Mouse (Mus musculus): ENCODE measurements around the gene Hs6st1. TPM values are rescaled to one million over a fixed set of nuclear protein-coding genes. Genes with fewer than 3 reads are reported as not detected.

Hs6st1 gene
- polyA plus RNA-seq, 1 experiment from 2014 or later: 15.0 TPM

DNA sequence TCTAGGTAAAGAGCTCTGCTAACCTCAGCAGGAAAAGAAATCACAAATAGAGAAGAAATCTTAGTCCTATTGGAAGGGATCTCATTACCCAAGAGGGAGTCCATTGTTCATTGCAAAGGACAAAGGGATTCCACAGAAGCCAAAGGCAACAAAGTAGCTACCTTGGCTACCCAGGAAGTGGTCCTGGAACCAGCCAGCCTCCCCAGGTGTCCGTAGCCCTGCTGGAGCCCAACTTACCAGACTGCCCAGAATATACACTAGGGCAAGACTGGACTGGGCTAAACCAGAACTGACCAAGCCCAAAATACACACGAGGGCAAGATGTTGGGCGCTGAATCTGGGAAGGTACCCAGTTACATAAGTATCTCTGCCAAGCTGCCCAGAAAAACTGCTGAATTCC is 46.6 kb downstream of the Hs6st1 start:
- Histone ChIP-seq H3K9ac (ENCODE audit: low read depth, low read length) (no peak overlapping the region), H3K4me2 (no peak overlapping the region), H3K27me3 (replicated peaks; ENCODE audit: control insufficient read depth, insufficient read depth, low read length) (no peaks in the 10 kb centered on the region), H3K9me3 (ENCODE audit: control insufficient read depth, low read length) (no peaks in the 10 kb centered on the region), H3K4me1 (replicated peaks; ENCODE audit: control insufficient read depth, insufficient read depth, low read length) (0 out of 2 replicates have a peak, but pooled peaks cover 3% of the 10 kb centered on the region), H3K27ac (ENCODE audit: low read depth, low read length) (no peak overlapping the region), H3K4me3 (ENCODE audit: low read depth, low read length) (no peak overlapping the region), H3K36me3 (ENCODE audit: control insufficient read depth, insufficient read depth, low read length) (no peaks in the 10 kb centered on the region)
- 82% methylated on average over 3 of the region's 3 CpGs for WGBS
- no peak for DNase-seq (ENCODE audit: low spot score)
- no peak for ATAC-seq (replicated peaks; ENCODE audit: low FRiP score)

DNA sequence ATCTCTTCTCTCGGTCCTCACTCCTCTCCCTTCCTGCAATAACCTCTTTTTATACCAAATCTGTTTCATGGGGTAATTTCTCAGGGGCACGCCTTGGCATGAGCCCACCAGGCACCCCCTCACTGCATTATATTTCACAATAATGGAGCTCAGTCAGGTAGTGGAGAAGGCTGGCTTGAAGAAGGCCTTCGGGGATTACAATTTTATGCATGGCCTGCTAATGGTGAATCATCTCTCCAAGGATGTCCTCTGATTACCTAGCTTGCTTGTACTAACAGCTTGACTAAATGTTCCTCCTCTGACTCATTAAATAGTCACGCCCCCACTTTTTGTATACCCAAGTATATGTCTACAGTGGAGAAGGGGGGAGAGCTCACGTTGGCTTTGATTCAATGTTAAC is 48.3 kb downstream of the Hs6st1 start:
- Histone ChIP-seq H3K4me1 (replicated peaks; ENCODE audit: control insufficient read depth, insufficient read depth, low read length) (0 out of 2 replicates have a peak, but pooled peaks cover 3% of the 10 kb centered on the region), H3K4me2 (no peak overlapping the region), H3K27ac (ENCODE audit: low read depth, low read length) (no peak overlapping the region), H3K27me3 (replicated peaks; ENCODE audit: control insufficient read depth, insufficient read depth, low read length) (no peaks in the 10 kb centered on the region), H3K9ac (ENCODE audit: low read depth, low read length) (no peak overlapping the region), H3K36me3 (ENCODE audit: control insufficient read depth, insufficient read depth, low read length) (no peaks in the 10 kb centered on the region), H3K4me3 (ENCODE audit: low read depth, low read length) (no peak overlapping the region), H3K9me3 (ENCODE audit: control insufficient read depth, low read length) (no peaks in the 10 kb centered on the region)
- WGBS: 69% methylated on average over 5 of the region's 5 CpGs
- DNase-seq (ENCODE audit: low spot score) (no peak), ATAC-seq (replicated peaks; ENCODE audit: low FRiP score) (no peak)

DNA sequence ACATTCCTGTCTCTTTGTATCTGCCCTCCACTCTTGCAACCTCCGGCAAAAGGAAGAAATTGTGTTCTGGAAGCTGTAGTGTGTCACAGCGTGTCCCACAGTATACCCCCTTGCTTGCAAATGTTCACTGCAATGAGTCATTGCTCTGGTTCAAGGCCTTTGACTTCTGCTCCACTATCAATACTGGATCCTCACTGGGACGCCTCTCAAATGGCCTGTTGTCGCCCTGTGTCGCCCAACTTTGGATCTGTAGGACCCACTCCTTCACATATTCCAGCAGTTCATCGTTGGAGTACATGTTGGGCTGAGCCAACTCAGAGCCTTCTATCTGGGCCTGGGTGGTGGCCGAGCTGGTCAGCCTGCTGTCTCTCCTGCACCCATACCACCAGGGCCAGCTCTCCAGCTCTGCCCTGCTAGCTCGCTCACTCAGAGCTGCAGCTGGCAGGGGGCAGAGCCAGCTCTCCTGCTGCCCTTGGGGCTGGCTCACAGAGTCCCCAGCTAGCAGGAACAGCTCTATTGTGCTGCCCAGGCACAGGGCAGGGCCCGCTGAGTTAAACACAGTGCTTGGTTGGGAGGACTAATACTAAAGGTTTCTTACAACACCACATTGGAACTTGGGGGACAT is 50.0 kb downstream of the Hs6st1 start:
- 80% methylated on average over 9 of the region's 9 CpGs for WGBS
- H3K4me1 ChIP-seq (replicated peaks; ENCODE audit: control insufficient read depth, insufficient read depth, low read length): 0 out of 2 replicates have a peak, but pooled peaks cover 3% of the 10 kb centered on the region
- DNase-seq (ENCODE audit: low spot score): no peak

DNA sequence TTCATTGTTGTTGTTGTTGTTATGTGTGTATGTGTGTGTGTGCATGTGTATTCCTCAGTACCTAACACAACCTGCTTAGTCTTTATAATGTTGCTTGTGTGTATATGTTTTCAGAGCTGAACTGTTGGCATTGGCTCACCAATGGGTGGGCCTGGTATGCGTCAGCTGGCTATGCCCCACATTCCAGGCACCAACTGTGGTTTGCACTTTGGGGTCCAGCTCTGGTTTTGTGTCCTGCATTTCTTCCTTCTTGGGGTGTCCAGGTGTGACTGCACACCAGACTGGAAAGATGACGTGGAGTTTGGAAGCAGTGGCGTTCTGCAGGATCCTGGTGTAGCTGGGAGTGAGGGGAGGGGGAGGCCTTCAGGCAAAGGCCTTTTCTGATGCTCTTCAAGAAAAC is 50.8 kb downstream of the Hs6st1 start:
- Histone ChIP-seq H3K36me3 (ENCODE audit: control insufficient read depth, insufficient read depth, low read length) (no peaks in the 10 kb centered on the region), H3K9me3 (ENCODE audit: control insufficient read depth, low read length) (no peaks in the 10 kb centered on the region), H3K4me3 (ENCODE audit: low read depth, low read length) (no peak overlapping the region), H3K27me3 (replicated peaks; ENCODE audit: control insufficient read depth, insufficient read depth, low read length) (no peaks in the 10 kb centered on the region), H3K27ac (ENCODE audit: low read depth, low read length) (no peak overlapping the region), H3K9ac (ENCODE audit: low read depth, low read length) (no peak overlapping the region), H3K4me2 (no peak overlapping the region), H3K4me1 (replicated peaks; ENCODE audit: control insufficient read depth, insufficient read depth, low read length) (0 out of 2 replicates have a peak, but pooled peaks cover 3% of the 10 kb centered on the region)
- WGBS: 83% methylated on average over 3 of the region's 3 CpGs
- no peak for ATAC-seq (replicated peaks; ENCODE audit: low FRiP score)
- DNase-seq (ENCODE audit: low spot score): no peak

More for the DNA sequence above, 50.0 kb downstream of the Hs6st1 start:
- Histone ChIP-seq H3K9ac (ENCODE audit: low read depth, low read length) (no peak overlapping the region), H3K27me3 (replicated peaks; ENCODE audit: control insufficient read depth, insufficient read depth, low read length) (no peaks in the 10 kb centered on the region), H3K4me3 (ENCODE audit: low read depth, low read length) (no peak overlapping the region), H3K27ac (ENCODE audit: low read depth, low read length) (no peak overlapping the region), H3K9me3 (ENCODE audit: control insufficient read depth, low read length) (no peaks in the 10 kb centered on the region), H3K4me2 (no peak overlapping the region), H3K36me3 (ENCODE audit: control insufficient read depth, insufficient read depth, low read length) (no peaks in the 10 kb centered on the region)
- ATAC-seq (replicated peaks; ENCODE audit: low FRiP score): no peak

DNA sequence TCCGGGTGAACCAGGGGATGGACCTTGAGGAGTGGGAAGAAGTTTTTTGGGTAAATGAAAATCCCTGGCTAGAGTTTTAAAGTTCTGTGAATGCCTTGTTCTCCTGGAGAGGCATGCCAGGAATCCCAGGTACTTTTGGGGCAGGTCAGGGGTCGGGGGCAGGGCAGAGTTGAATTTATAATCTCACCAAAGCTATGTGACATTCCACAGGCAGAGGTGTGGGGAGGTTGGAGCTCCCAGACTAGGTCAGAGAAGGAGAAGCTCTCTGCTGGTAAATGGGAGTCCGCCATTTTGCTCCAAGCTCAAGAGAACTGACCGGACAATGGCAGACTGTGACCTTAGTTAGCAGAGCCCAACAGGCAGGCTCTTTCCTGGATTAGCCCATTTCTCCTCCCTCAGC is 51.2 kb downstream of the Hs6st1 start:
- no peak overlapping the region for H3K27ac ChIP-seq (ENCODE audit: low read depth, low read length)
- no peak overlapping the region for H3K9ac ChIP-seq (ENCODE audit: low read depth, low read length)
- H3K4me2 ChIP-seq: no peak overlapping the region
- 76% methylated on average over 4 of the region's 4 CpGs for WGBS
- H3K36me3 ChIP-seq (ENCODE audit: control insufficient read depth, insufficient read depth, low read length): no peaks in the 10 kb centered on the region
- 0 out of 2 replicates have a peak, but pooled peaks cover 3% of the 10 kb centered on the region for H3K4me1 ChIP-seq (replicated peaks; ENCODE audit: control insufficient read depth, insufficient read depth, low read length)
- H3K27me3 ChIP-seq (replicated peaks; ENCODE audit: control insufficient read depth, insufficient read depth, low read length): no peaks in the 10 kb centered on the region
- DNase-seq (ENCODE audit: low spot score) (no peak), ATAC-seq (replicated peaks; ENCODE audit: low FRiP score) (no peak)
- no peak overlapping the region for H3K4me3 ChIP-seq (ENCODE audit: low read depth, low read length)
- peaks cover under 1% of the 10 kb centered on the region; the same call in 1 of the 2 replicates for H3K9me3 ChIP-seq (ENCODE audit: control insufficient read depth, low read length)

DNA sequence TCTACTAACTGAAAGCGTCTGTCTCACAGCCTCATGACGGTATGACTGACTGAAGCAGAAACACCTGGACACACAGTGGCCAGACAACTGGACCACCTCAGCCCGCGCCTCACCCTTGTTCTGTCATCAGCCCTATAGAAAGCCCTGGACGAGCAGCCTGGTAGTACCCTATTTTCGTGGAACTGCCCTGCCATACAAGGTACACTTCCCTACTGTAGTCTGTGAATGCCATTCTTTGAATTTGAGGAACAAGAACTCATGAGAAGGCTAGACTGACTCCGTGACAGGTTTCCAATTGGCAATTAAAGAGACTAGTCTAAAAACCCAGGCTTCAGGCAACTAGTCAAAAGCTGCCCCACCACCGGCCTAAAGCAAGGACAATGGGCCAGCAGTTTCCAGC is 53.0 kb downstream of the Hs6st1 start:
- no peak overlapping the region for H3K4me2 ChIP-seq
- ATAC-seq (replicated peaks; ENCODE audit: low FRiP score) (no peak), DNase-seq (ENCODE audit: low spot score) (no peak)
- WGBS: 80% methylated on average over 8 of the region's 8 CpGs
- H3K36me3 ChIP-seq (ENCODE audit: control insufficient read depth, insufficient read depth, low read length): no peaks in the 10 kb centered on the region
- H3K4me3 ChIP-seq (ENCODE audit: low read depth, low read length): no peak overlapping the region
- peaks cover 3% of the 10 kb centered on the region; the same call in 1 of the 2 replicates for H3K9me3 ChIP-seq (ENCODE audit: control insufficient read depth, low read length)
- no peaks in the 10 kb centered on the region for H3K4me1 ChIP-seq (replicated peaks; ENCODE audit: control insufficient read depth, insufficient read depth, low read length)
- no peak overlapping the region for H3K9ac ChIP-seq (ENCODE audit: low read depth, low read length)
- no peaks in the 10 kb centered on the region for H3K27me3 ChIP-seq (replicated peaks; ENCODE audit: control insufficient read depth, insufficient read depth, low read length)
- H3K27ac ChIP-seq (ENCODE audit: low read depth, low read length): no peak overlapping the region

DNA sequence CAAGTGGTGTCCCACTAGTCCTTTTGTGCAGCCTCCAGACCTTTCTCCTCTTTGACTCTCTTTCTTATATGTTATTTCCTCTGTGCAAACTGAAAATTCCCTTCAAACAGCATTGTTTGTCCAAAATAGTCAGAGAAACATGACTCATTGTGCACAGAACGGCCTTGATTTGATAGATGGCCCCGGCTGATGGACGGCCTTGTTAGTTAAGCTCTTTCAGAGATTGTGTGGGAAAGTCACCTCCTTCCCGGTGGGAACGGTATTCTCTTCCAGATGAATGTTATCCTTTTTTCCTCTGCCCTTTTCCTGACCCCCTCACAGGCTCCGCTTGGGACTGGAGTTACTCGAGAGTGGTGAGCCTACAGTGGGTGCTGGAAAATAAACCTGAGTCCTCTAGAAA is 56.9 kb downstream of the Hs6st1 start:
- H3K27me3 ChIP-seq (replicated peaks; ENCODE audit: control insufficient read depth, insufficient read depth, low read length): no peaks in the 10 kb centered on the region
- H3K9me3 ChIP-seq (ENCODE audit: control insufficient read depth, low read length): peaks cover 3% of the 10 kb centered on the region; the same call in 1 of the 2 replicates
- H3K4me1 ChIP-seq (replicated peaks; ENCODE audit: control insufficient read depth, insufficient read depth, low read length): peaks cover 10% of the 10 kb centered on the region
- no peaks in the 10 kb centered on the region for H3K36me3 ChIP-seq (ENCODE audit: control insufficient read depth, insufficient read depth, low read length)
- DNase-seq (ENCODE audit: low spot score): no peak
- WGBS: 73% methylated on average over 7 of the region's 7 CpGs
- no peak overlapping the region for H3K27ac ChIP-seq (ENCODE audit: low read depth, low read length)
- H3K4me3 ChIP-seq (ENCODE audit: low read depth, low read length): no peak overlapping the region
- no peak for ATAC-seq (replicated peaks; ENCODE audit: low FRiP score)
- H3K4me2 ChIP-seq: no peak overlapping the region
- no peak overlapping the region for H3K9ac ChIP-seq (ENCODE audit: low read depth, low read length)

DNA sequence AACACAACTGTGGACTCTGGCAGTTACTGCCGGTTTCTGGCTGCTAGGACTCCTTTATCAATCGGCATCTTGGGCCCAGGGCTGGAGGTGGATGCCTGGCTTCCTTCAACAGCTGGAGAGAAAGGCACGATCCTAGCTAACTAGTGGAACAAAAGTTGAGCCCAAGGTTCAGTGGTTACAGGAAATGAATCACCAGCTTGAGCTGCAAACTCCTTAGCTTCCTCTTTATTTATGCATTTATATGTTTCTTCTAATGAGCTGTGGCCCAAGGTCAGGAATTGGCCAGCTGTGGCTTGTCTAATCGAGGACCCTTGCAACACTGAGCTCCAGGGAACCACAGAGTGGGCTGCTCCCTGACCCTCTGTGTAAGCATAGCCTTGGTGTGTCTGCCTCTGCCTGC is 60.9 kb downstream of the Hs6st1 start:
- Histone ChIP-seq H3K27ac (ENCODE audit: low read depth, low read length) (no peak overlapping the region), H3K9me3 (ENCODE audit: control insufficient read depth, low read length) (peaks cover 3% of the 10 kb centered on the region; the same call in 1 of the 2 replicates), H3K4me3 (ENCODE audit: low read depth, low read length) (no peak overlapping the region), H3K27me3 (replicated peaks; ENCODE audit: control insufficient read depth, insufficient read depth, low read length) (no peaks in the 10 kb centered on the region), H3K4me2 (no peak overlapping the region), H3K9ac (ENCODE audit: low read depth, low read length) (no peak overlapping the region), H3K4me1 (replicated peaks; ENCODE audit: control insufficient read depth, insufficient read depth, low read length) (peaks cover 38% of the 10 kb centered on the region), H3K36me3 (ENCODE audit: control insufficient read depth, insufficient read depth, low read length) (no peaks in the 10 kb centered on the region)
- 15% methylated on average over 4 of the region's 4 CpGs for WGBS
- DNase-seq (ENCODE audit: low spot score) (no peak), ATAC-seq (replicated peaks; ENCODE audit: low FRiP score) (no peak)

DNA sequence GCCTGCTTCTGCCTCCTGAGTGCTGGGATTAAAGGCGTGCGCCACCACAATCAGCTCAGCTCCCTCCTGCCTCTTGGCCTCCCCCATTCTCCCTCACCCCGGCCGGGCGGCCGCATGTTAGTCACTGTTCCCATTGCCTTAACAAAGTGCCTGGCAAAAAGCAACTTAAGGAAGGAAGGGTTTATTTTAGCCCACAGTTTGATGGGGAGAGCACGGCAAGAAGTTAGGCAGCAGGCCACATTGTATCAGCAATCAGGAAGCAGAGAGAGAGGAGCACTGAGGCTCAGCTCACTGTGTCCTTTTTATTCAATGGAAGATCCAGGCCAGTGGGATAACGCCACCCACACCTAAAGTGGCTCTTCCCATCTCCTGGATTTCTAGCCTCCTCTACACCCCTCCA is 61.7 kb downstream of the Hs6st1 start:
- H3K27ac ChIP-seq (ENCODE audit: low read depth, low read length): peak overlapping the region; percentile 72
- no peak overlapping the region for H3K9ac ChIP-seq (ENCODE audit: low read depth, low read length)
- no peak overlapping the region for H3K4me2 ChIP-seq

More for the DNA sequence above, 61.7 kb downstream of the Hs6st1 start:
- no peaks in the 10 kb centered on the region for H3K9me3 ChIP-seq (ENCODE audit: control insufficient read depth, low read length)
- H3K4me1 ChIP-seq (replicated peaks; ENCODE audit: control insufficient read depth, insufficient read depth, low read length): peaks cover 38% of the 10 kb centered on the region
- no peaks in the 10 kb centered on the region for H3K27me3 ChIP-seq (replicated peaks; ENCODE audit: control insufficient read depth, insufficient read depth, low read length)
- no peak overlapping the region for H3K4me3 ChIP-seq (ENCODE audit: low read depth, low read length)
- H3K36me3 ChIP-seq (ENCODE audit: control insufficient read depth, insufficient read depth, low read length): no peaks in the 10 kb centered on the region
- no peak for DNase-seq (ENCODE audit: low spot score)
- 91% methylated on average over 8 of the region's 8 CpGs for WGBS
- ATAC-seq (replicated peaks; ENCODE audit: low FRiP score): 0 out of 2 replicates have a peak, but pooled peaks have one; percentile 1

All from liver, embryonic 11.5 days (tissue).